Mouse (Mus musculus) splenic B cell, adult 2 months (primary cell): ENCODE data around the gene Zbtb12.
"Not testable (repeated sequence)": the region's sequence is repeated elsewhere in the genome, so short reads cannot be mapped to it uniquely, and the experiment has no call there.

ENCODE experiments used
- DNase-seq: peaks from one replicate; pipeline ENCODE4 v3.0.0-alpha.2; 2011; ENCODE audit warnings: low read depth, low spot score
- H3K27me3 ChIP-seq: 2 replicates; pipeline ENCODE4 v1.6.1; 2012; ENCODE audit warnings: mild to moderate bottlenecking, low read length, moderate library complexity, mixed read lengths; ENCODE audit not compliant: control insufficient read depth, poor library complexity, insufficient read depth, severe bottlenecking
- H3K36me3 ChIP-seq: 2 replicates; pipeline ENCODE4 v1.6.1; 2012; ENCODE audit warnings: mild to moderate bottlenecking, low read length, moderate library complexity, mixed read lengths; ENCODE audit not compliant: control insufficient read depth, poor library complexity, insufficient read depth, severe bottlenecking

Gene Zbtb12

DNA sequence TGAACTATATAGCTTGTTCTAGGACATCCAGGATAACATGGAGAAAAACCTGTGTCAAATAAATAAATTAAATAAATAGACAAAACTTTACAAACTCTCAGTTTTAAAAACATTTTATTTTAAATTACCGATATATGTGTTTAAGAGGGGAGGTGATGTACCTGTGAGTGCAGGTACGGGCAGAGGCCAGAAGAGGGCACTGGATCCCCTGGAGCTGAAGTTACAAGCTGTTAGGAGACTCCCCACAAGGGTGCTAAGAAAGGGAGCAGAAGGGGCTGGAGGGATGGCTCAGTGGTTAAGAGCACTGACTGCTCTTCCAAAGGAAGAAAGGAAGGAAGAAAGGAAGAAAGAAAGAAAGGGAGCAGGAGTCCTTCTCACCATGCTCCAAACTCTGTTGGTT lies 12.1 kb downstream of the Zbtb12 start:
- Histone ChIP-seq H3K36me3 (no peaks in the 10 kb centered on the region), H3K27me3 (no peaks in the 10 kb centered on the region)
- DNase-seq: peak; percentile 39

DNA sequence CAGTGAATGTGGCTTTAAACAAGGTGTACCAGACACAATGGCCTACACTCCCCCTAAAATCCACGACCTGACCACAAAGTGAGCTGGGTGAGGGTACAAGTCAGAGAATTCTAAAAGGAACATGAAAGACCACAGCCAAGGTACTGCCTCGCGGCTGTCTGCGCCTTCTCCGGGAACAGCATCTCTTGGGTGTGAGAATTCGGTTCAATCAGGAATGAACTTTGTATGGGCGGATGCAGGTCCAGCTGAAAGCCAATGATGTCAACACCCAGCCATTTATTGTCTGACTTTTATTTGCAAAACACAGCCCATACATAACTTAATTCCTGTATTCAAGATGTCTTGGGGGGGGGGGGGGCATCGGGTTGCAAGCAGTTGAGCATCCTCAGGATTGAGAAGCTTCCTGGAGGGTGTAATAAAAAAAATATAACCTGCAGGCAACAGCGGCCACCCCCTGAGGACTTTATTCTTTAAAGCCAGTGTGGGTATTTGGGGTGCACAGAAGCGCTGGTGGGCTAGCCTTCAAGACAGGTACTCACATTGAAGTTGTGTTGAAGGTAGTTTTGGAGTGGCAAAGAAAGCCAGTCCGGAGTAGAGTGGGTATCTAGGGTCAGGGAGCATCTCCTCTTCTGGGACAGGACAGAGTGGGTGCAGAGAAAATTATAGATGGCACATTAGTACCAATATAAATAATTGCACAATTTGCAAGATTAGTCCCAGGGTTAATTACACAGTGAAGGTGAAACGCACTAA lies 14.0 kb downstream of the Zbtb12 start:
- no peaks in the 10 kb centered on the region for H3K36me3 ChIP-seq

DNA sequence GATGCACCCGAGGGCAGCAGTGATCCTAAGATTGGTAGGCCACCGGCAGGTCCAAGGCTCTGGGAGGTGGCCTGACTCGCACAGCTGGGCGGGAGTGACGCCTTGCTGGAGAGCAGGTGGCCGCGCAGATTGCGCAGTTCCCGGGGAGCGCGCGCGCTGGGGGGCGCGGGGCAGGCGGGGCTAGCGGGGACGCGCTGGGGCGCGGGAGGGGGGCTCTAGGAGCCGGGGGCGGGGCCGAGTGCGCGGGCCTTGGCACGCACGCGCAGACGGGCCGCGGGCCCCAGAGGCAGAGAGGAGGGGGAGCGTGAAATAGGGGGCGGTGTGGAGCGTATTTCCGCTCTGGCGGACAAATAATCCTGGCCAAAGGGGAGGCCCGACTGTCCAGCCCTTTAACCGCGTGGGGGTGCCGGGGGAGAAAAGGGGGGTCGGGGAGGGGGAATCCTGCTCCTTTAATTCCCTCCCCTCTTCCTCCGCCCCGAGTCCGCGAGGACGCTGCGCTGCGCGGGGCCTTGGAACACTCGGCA lies 14.9 kb downstream of the Zbtb12 start:
- Histone ChIP-seq H3K27me3 (no peaks in the 10 kb centered on the region), H3K36me3 (no peaks in the 10 kb centered on the region)
- peak; percentile 94 for DNase-seq

More for the DNA sequence above, 14.0 kb downstream of the Zbtb12 start:
- no peaks in the 10 kb centered on the region for H3K27me3 ChIP-seq
- no peak for DNase-seq

DNA sequence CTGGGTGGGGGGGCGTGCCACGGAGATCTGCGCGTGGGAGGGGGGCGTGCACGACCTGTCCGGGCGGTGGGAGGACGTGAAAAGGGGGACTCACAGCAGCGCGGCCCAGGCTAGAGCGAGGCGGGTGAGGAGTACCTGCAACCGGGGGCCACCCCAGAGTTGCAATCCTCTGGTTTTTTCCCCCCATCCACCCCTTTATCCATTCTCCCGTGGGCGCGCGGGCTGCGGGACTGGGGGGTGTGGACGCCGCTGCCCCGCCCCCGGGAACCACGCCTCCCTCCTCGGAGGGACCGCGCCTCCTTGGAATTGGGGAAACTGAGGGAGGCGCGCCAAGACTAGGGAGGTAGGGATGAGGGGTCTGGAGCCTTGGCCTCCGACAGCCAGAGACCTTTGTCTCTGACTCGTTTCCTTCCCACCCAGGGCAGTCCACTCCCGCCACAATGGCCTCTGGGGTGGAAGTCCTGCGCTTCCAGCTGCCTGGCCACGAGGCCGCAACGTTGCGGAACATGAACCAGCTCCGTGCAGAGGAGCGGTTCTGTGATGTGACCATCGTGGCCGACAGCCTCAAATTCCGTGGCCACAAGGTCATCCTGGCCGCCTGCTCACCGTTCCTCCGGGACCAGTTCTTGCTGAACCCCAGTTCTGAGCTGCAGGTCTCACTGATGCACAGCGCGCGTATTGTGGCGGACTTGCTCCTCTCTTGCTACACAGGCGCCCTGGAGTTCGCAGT lies 15.7 kb downstream of the Zbtb12 start:
- no peaks in the 10 kb centered on the region for H3K36me3 ChIP-seq
- peak; percentile 21 for DNase-seq
- H3K27me3 ChIP-seq: no peaks in the 10 kb centered on the region

DNA sequence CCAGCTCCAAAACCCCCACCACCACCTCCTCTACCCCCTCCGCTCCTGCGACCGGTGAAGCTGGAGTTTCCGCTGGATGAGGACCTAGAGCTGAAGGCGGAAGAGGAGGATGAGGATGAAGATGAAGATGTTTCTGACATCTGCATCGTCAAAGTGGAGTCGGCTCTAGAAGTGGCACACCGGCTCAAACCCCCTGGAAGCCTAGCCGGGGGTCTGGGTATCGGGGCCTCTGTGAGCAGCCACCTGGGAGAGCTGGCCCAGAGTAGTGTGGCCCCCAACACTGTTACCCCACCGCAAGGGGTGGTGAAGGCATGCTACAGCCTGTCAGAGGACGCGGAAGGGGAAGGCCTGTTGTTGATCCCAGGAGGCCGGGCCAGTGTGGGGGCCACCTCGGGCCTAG lies 16.4 kb downstream of the Zbtb12 start:
- DNase-seq: no peak
- H3K27me3 ChIP-seq: no peaks in the 10 kb centered on the region

DNA sequence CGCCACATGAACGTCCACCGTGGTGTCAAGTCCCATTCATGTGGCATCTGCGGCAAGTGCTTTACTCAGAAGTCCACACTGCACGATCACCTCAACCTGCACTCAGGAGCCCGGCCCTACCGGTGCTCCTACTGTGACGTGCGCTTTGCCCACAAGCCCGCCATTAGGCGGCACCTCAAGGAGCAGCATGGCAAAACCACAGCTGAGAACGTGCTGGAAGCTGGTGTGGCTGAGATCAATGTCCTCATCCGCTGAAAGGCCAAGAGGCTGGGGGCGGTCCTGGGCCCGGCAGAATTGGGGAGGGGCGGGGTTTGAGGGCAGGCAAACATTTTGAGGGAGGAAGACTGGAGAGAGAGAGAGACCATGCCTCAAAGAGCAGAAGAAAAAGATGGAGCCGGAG lies 17.1 kb downstream of the Zbtb12 start:
- no peaks in the 10 kb centered on the region for H3K36me3 ChIP-seq
- no peak for DNase-seq
- no peaks in the 10 kb centered on the region for H3K27me3 ChIP-seq

More for the DNA sequence above, 16.4 kb downstream of the Zbtb12 start:
- H3K36me3 ChIP-seq: no peaks in the 10 kb centered on the region

DNA sequence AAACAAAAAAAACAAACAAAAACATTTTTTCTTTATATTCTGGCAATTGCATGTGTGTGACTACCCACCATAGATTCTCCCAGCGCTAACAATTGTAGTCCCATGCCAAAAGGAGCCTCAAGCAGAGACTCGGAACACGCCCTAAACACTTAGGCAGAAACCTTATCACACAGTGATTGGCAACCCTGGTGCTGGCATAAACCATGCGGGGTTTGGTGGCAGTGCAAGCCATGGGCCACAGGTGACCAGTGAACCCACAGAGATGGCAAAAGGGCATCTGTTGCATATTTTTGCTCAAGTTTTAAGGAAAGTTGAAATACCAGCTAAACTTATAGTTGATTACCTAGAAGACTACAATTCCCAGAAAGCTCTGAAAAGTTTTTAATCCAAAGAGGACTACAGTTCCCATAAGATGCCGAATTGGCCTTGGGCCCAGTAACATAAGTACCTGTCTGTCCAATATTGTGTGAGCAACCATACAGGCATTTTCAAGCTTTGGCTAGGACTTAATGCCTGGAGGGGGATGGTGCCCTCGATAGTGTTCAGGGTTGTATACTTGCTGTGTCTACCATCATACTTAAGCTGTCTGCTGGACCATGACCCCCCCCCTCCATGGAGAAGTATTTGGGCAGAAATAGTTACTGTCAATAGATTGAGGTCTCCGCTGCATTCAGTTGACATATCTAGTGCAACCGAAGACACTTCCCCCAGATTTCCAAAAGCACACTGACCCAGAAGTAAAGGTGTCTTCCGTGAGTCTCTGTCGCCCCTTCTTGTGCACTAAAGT lies 18.3 kb downstream of the Zbtb12 start:
- Histone ChIP-seq H3K27me3 (no peaks in the 10 kb centered on the region), H3K36me3 (0 out of 2 replicates have a peak, but pooled peaks cover 1% of the 10 kb centered on the region)
- peak; percentile 20 for DNase-seq

DNA sequence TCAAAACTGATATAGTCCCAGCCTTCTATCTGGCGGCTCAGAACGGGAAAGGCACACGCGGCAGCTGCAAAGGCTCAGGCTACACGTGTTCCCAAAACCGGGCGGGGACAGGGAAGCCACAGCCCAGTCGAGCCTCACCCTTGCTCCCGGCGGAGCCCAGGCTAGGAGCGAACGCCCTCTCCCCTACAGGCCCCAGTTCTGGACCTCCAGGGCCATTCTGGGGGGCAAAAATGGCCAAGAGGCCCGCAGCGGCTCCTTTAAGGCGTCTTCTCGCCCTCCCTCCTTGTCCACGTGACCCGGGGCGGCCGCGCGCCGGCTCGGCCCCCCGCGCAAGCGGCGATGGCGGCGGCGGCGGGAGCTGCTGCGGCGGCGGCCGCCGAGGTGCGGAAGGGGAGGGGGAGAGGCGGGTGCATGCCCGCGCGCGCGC lies 18.9 kb downstream of the Zbtb12 start, which contains the start of the genes C2 and Ehmt2:
TSS of gene C2 (minus strand) at position 106 of the 427 bp plus-strand sequence.
TSS of gene Ehmt2 (plus strand) at position 310 of the 427 bp plus-strand sequence.
- 0 out of 2 replicates have a peak, but pooled peaks cover 3% of the 10 kb centered on the region for H3K36me3 ChIP-seq
- peak; percentile 73 for DNase-seq
- no peaks in the 10 kb centered on the region for H3K27me3 ChIP-seq

DNA sequence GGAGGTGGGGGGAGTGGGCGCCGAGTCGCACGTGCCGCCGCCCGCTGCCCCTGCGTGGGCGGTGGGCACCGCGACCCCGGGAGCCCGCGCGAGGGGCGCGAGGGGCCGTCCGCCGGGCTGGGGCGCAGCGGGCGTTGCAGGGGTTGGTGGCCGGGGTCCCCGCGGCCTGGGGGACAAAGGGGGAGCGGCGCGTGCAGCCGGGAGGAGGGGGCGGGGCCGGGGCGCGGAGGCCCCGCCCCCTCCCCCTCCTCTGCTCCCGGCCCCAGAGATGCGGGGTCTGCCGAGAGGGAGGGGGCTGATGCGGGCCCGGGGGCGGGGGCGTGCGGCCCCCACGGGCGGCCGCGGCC lies 19.4 kb downstream of the Zbtb12 start:
- peak; percentile 14 for DNase-seq
- Histone ChIP-seq H3K27me3 (no peaks in the 10 kb centered on the region), H3K36me3 (0 out of 2 replicates have a peak, but pooled peaks cover 3% of the 10 kb centered on the region)

DNA sequence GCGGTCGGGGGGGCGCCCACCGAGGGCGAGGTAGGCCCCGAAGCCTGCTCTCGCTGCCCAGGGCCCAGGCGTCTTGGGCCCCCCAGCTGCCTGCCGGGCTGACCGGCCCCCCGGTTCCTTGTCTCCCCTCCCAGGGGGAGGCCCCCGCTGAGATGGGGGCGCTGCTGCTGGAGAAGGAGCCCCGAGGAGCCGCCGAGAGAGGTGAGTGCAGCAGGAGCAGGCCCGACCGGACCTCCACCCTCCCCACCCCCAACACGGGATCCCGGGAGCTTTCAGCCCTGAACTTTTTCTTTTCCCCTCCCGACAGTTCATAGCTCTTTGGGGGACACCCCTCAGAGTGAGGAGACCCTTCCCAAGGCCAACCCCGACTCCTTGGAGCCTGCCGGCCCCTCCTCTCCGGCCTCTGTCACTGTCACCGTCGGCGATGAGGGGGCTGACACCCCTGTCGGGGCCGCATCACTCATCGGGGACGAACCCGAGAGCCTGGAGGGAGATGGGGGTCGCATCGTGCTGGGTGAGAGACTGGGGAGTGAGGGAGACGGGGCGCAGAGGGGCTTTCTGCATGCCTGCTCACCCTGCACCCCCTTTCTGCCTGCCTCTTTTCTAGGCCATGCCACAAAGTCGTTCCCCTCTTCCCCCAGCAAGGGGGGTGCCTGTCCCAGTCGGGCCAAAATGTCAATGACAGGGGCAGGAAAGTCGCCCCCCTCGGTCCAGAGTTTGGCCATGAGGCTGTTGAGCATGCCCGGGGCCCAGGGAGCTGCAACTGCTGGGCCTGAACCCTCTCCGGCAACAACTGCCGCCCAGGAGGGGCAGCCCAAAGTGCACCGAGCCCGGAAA lies 20.0 kb downstream of the Zbtb12 start:
- H3K27me3 ChIP-seq: no peaks in the 10 kb centered on the region
- peak; percentile 34 for DNase-seq
- H3K36me3 ChIP-seq: 0 out of 2 replicates have a peak, but pooled peaks cover 3% of the 10 kb centered on the region

DNA sequence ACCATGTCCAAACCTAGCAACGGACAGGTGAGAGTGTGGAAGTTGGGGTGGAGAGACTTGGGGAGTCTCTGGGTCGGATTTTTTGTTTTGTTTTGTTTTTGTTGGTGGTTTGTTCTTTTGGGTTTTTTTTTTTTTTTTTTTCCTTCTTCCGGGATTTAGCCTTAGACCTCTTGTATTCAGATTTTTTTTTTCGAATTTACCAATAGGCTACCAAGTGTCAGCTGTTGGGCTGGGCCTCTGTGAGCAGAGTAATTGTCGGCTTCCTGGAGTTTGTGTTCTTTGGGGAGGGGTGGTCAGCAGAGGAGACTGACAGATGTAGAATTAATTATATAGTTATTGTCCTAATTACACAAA lies 20.6 kb downstream of the Zbtb12 start:
- peak; percentile 24 for DNase-seq
- no peaks in the 10 kb centered on the region for H3K27me3 ChIP-seq
- H3K36me3 ChIP-seq: 0 out of 2 replicates have a peak, but pooled peaks cover 3% of the 10 kb centered on the region

DNA sequence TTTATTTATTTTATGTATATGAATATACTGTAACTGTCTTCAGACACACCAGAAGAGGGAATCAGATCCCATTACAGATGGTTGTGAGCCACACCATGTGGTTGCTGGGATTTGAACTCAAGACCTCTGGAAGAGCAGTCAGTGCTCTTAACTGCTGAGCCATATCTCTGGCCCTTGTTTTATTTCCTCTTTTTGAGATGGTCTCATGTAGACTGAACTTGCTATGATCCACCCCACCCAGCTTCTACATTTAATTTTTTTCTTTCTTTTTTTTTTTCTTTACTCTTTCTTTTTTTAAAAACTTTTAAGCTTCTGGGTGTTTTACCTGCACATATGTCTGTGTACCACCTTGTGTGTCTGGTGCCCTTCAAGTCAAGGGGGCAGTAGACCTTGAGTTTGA lies 21.5 kb downstream of the Zbtb12 start:
- not testable (repeated sequence) for H3K36me3 ChIP-seq, H3K27me3 ChIP-seq
- peak; percentile 35 for DNase-seq

DNA sequence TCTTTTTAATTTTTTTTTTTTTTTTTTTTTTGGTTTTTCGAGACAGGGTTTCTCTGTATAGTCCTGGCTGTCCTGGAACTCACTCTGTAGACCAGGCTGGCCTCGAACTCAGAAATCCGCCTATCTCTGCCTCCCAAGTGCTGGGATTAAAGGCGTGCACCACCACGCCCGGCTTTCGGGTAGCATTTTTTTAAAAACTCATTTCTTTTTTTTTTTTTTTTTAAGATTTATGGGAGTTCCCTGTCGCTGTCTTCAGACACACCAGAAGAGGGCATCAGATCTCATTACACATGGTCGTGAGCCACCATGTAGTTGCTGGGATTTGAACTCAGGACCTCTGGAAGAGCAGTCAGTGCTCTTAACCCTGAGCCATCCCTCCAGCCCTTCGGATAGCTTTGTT lies 22.7 kb downstream of the Zbtb12 start:
- H3K27me3 ChIP-seq, DNase-seq, H3K36me3 ChIP-seq: not testable (repeated sequence)

DNA sequence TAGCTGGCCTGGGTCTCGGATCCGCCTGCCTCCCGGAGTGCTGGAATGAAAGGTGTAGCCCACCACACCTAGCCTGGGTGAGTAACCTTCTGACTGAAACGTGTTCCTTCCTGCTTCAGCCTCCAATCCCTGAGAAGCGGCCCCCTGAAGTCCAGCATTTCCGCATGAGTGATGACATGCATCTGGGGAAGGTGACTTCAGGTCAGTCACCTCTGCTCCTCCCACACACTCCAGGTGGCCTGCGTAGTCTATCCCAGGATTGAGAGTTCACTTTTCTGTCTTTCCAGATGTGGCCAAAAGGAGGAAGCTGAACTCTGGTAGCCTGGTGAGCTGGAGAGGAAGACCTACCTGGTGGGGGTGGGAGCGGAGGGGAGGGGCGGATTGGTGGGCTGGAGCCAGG lies 23.6 kb downstream of the Zbtb12 start:
- Histone ChIP-seq H3K36me3 (peaks cover 9% of the 10 kb centered on the region), H3K27me3 (no peaks in the 10 kb centered on the region)
- DNase-seq: no peak
